Mouse (Mus musculus) MEL (cell line): ENCODE data around the gene Ros1. TPM values are rescaled to one million over a fixed set of nuclear protein-coding genes. Genes with fewer than 3 reads are reported as not detected.

ENCODE experiments used
- DNase-seq: peaks from one replicate; pipeline ENCODE4 v3.0.0; 2011; ENCODE audit warnings: low read depth, low spot score
- H3K27ac ChIP-seq: 2 replicates; pipeline ENCODE4 v1.5.1; 2012; ENCODE audit warnings: low read depth, mild to moderate bottlenecking, control low read depth, low read length, moderate library complexity; ENCODE audit not compliant: control insufficient read depth
- H3K27me3 ChIP-seq, 2 experiments: fragments of 150-350 bp in 1 of 2; sonication (generic) in 1 of 2; 2 replicates each; pipeline ENCODE4 v1.6.1; 2012; ENCODE audit warnings: low read length in 2 of 2, mild to moderate bottlenecking in 2 of 2, improper control_type of control experiment in 1 of 2, moderate library complexity in 1 of 2; ENCODE audit not compliant: insufficient read depth in 2 of 2, control insufficient read depth in 1 of 2
- H3K36me3 ChIP-seq, 2 experiments: 2 replicates each; pipeline ENCODE4 v1.6.1; 2012 to 2014; ENCODE audit warnings: low read length in 2 of 2, improper control_type of control experiment in 1 of 2, inconsistent platforms in 1 of 2, mild to moderate bottlenecking in 1 of 2; ENCODE audit not compliant: insufficient read depth in 2 of 2, control insufficient read depth in 1 of 2
- H3K4me1 ChIP-seq, 2 experiments: fragments of 150-350 bp in 1 of 2; sonication (generic) in 1 of 2; 2 replicates each; pipeline ENCODE4 v1.6.1; 2012; ENCODE audit warnings: low read length in 2 of 2, improper control_type of control experiment in 1 of 2, mild to moderate bottlenecking in 1 of 2; ENCODE audit not compliant: insufficient read depth in 2 of 2, control insufficient read depth in 1 of 2
- H3K4me3 ChIP-seq, 2 experiments: fragments of 150-350 bp in 1 of 2; sonication (generic) in 1 of 2; 2 replicates each; pipeline ENCODE4 v1.5.1; 2012; ENCODE audit warnings: low read depth in 2 of 2, low read length in 2 of 2, mild to moderate bottlenecking in 2 of 2, moderate library complexity in 2 of 2, control low read depth in 1 of 2, improper control_type of control experiment in 1 of 2; ENCODE audit not compliant: control insufficient read depth in 1 of 2, insufficient read depth in 1 of 2
- H3K79me2 ChIP-seq: 2 replicates; pipeline ENCODE4 v1.6.1; 2012; ENCODE audit warnings: mild to moderate bottlenecking, low read length, moderate library complexity; ENCODE audit not compliant: control insufficient read depth, poor library complexity, insufficient read depth
- H3K9ac ChIP-seq: 2 replicates; pipeline ENCODE4 v1.6.1; 2012; ENCODE audit warnings: low read depth, mild to moderate bottlenecking, control low read depth, low read length, moderate library complexity; ENCODE audit not compliant: control insufficient read depth, poor library complexity, severe bottlenecking
- H3K9me3 ChIP-seq: fragments of 150-350 bp; sonication (generic); replicated peaks from 2 replicates; pipeline ENCODE4 v1.6.1; 2012; ENCODE audit warnings: mild to moderate bottlenecking, low read length, improper control_type of control experiment, moderate library complexity; ENCODE audit not compliant: insufficient read depth
- BHLHE40 ChIP-seq: IDR thresholded peaks from 2 replicates; pipeline ENCODE4 v1.6.1; 2012; ENCODE audit warnings: low read depth, mild to moderate bottlenecking, inconsistent platforms, low read length, improper control_type of control experiment, borderline replicate concordance
- CHD2 ChIP-seq: IDR thresholded peaks from 2 replicates; pipeline ENCODE4 v1.6.1; 2011; ENCODE audit warnings: low read length, improper control_type of control experiment
- CTCF ChIP-seq, 3 experiments: IDR thresholded peaks in 2 of 3; conservative IDR thresholded peaks in 1 of 3; 2 replicates each; pipeline ENCODE4 v1.5.1; 2011 to 2012; ENCODE audit warnings: low read length in 3 of 3, low read depth in 2 of 3, mild to moderate bottlenecking in 2 of 3, improper control_type of control experiment in 1 of 3, inconsistent platforms in 1 of 3, mixed read lengths in 1 of 3, moderate library complexity in 1 of 3; ENCODE audit not compliant: control insufficient read depth in 1 of 3, insufficient read depth in 1 of 3, poor library complexity in 1 of 3, severe bottlenecking in 1 of 3
- HCFC1 ChIP-seq: IDR thresholded peaks from 2 replicates; pipeline ENCODE4 v1.6.1; 2012; ENCODE audit warnings: low read depth, mild to moderate bottlenecking, inconsistent platforms, low read length, improper control_type of control experiment, moderate library complexity
- JUND ChIP-seq: IDR thresholded peaks from 2 replicates; pipeline ENCODE4 v1.6.1; 2011; ENCODE audit warnings: low read depth, mild to moderate bottlenecking, improper control_type of control experiment, low read length
- MAX ChIP-seq: IDR thresholded peaks from 2 replicates; pipeline ENCODE4 v1.6.1; 2011; ENCODE audit warnings: low read length, improper control_type of control experiment
- MYB ChIP-seq: IDR thresholded peaks from 2 replicates; pipeline ENCODE4 v1.6.1; 2011; ENCODE audit warnings: mild to moderate bottlenecking, low read depth, low read length, improper control_type of control experiment
- MYC ChIP-seq: IDR thresholded peaks from 2 replicates; pipeline ENCODE4 v1.6.1; 2011; ENCODE audit warnings: low read depth, mild to moderate bottlenecking, low read length, improper control_type of control experiment, moderate library complexity
- NELFE ChIP-seq: IDR thresholded peaks from 2 replicates; pipeline ENCODE4 v1.6.1; 2011; ENCODE audit warnings: low read depth, low read length, improper control_type of control experiment
- NRF1 ChIP-seq: IDR thresholded peaks from 2 replicates; pipeline ENCODE4 v1.6.1; 2014; ENCODE audit warnings: low read depth, mild to moderate bottlenecking, inconsistent platforms, low read length, improper control_type of control experiment, moderate library complexity; ENCODE audit not compliant: poor library complexity, insufficient read depth, severe bottlenecking
- POLR2AphosphoS5 ChIP-seq: IDR thresholded peaks from 2 replicates; pipeline ENCODE4 v1.6.1; 2012; ENCODE audit warnings: low read depth, borderline replicate concordance, mild to moderate bottlenecking, inconsistent platforms, low read length, moderate library complexity, mixed read lengths
- RCOR1 ChIP-seq: IDR thresholded peaks from 2 replicates; pipeline ENCODE4 v1.6.1; 2012; ENCODE audit warnings: low read depth, mild to moderate bottlenecking, inconsistent platforms, low read length, improper control_type of control experiment
- SIN3A ChIP-seq: IDR thresholded peaks from 2 replicates; pipeline ENCODE4 v1.6.1; 2012; ENCODE audit warnings: low read length, improper control_type of control experiment, inconsistent platforms
- SMC3 ChIP-seq: IDR thresholded peaks from 2 replicates; pipeline ENCODE4 v1.6.1; 2011; ENCODE audit warnings: low read depth, low read length, improper control_type of control experiment
- TAL1 ChIP-seq: IDR thresholded peaks from 2 replicates; pipeline ENCODE4 v1.6.1; 2012; ENCODE audit warnings: mild to moderate bottlenecking, inconsistent platforms, low read length, moderate library complexity, mixed read lengths
- TBP ChIP-seq: IDR thresholded peaks from 2 replicates; pipeline ENCODE4 v1.8.0; 2011; ENCODE audit warnings: low read depth, low read length, improper control_type of control experiment
- UBTF ChIP-seq: IDR thresholded peaks from 2 replicates; pipeline ENCODE4 v1.6.1; 2012; ENCODE audit warnings: low read depth, mild to moderate bottlenecking, inconsistent platforms, low read length, improper control_type of control experiment, moderate library complexity, borderline replicate concordance; ENCODE audit not compliant: insufficient read depth
- ZC3H11A ChIP-seq: IDR thresholded peaks from 2 replicates; pipeline ENCODE4 v1.6.1; 2012; ENCODE audit warnings: low read depth, mild to moderate bottlenecking, inconsistent platforms, low read length, improper control_type of control experiment
- polyA plus RNA-seq, 2 experiments: library from polyadenylated mRNA; stranded (reverse) in 1 of 2; unstranded in 1 of 2; fragments of >175 nt in 1 of 2; fragments of >200 nt in 1 of 2; gene quantifications; 2 replicates each; pipeline versions ENCODE4 v1.2.1 to v1.2.4; 2012; ENCODE audit warnings: low replicate concordance in 2 of 2, low read depth in 1 of 2; ENCODE audit not compliant: insufficient read length in 2 of 2, insufficient read depth in 1 of 2, missing spikeins in 1 of 2
- total RNA-seq: library from RNA; depleted of rRNA; stranded (reverse); fragments of 300-350 nt; gene quantifications from 2 replicates; pipeline ENCODE4 v1.2.3, GENCODE M21; 2012

The Ros1 gene
- total and polyA plus RNA-seq, 3 experiments = not detected

DNA sequence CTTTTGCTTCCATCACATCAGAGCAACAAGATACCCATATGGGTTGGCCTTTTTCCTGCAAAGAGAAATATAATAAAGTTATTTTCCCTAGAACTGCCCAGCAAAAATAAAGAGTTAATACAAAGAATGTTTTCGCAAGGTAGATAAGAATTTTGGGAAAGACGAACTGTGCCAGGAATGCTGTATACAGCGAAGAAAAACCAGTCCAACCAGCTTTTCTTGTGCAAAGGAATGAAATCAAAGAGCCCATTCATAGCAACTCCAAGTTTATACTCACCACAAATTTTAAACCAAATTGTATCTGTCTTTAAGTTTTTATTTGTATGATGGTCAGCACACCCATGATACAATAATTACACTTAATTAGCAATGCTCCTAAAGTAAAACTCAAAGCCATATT is 24.6 kb upstream of the Ros1 start:
- no peak overlapping the region for H3K9ac ChIP-seq
- DNase-seq = no peak

DNA sequence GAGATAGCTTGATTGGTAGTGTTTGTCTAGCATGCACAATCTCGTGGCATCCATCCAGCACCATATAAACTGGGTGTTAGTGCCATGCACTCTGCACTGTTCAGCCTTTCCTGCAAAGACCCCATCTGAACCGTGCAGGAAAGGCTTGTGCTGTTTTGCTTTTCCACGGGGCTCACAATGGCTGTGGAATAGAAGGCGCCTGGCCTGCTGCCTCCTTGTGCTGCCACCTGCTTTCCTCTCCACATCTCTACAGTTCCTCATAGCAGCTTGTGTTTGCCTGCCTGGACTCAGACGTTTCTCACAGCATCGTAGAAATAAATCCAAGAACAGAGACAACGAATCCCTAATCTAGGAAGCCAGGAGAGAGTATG is 22.5 kb upstream of the Ros1 start:
- Histone ChIP-seq H3K4me3 (no peak overlapping the region), H3K4me1 (peaks cover 0 to 2% of the 10 kb centered on the region in 2 experiments; a peak in 2 of 4 replicates), H3K27ac (no peak overlapping the region), H3K9ac (no peak overlapping the region), H3K79me2 (no peaks in the 10 kb centered on the region), H3K36me3 (peaks cover 0 to 4% of the 10 kb centered on the region in 2 experiments; a peak in 2 of 4 replicates), H3K27me3 (peaks cover 0 to 3% of the 10 kb centered on the region in 2 experiments; a peak in 3 of 4 replicates), H3K9me3 (no peaks in the 10 kb centered on the region)
- no peak for DNase-seq
- no peak for TF ChIP-seq MYC
- no peak for TF ChIP-seq CTCF (IDR thresholded peaks at IDR 0.05 in 2 of 3, conservative IDR thresholded peaks at IDR 0.05 in 1 of 3; ENCODE audit: control insufficient read depth in 1 of 3, insufficient read depth in 1 of 3, low read depth in 2 of 3, low read length in 3 of 3, poor library complexity in 1 of 3, severe bottlenecking in 1 of 3)
- TF ChIP-seq ZC3H11A = no peak
- no peak for TF ChIP-seq NELFE
- TF ChIP-seq RCOR1 = no peak
- no peak for TF ChIP-seq POLR2AphosphoS5
- no peak for TF ChIP-seq BHLHE40
- TF ChIP-seq SIN3A = no peak
- no peak for TF ChIP-seq JUND
- no peak for TF ChIP-seq MYB
- no peak for TF ChIP-seq UBTF
- no peak for TF ChIP-seq HCFC1
- no peak for TF ChIP-seq NRF1

More for the DNA sequence above, 24.6 kb upstream of the Ros1 start:
- Histone ChIP-seq H3K4me1 (peaks cover 0 to 2% of the 10 kb centered on the region in 2 experiments; a peak in 2 of 4 replicates), H3K27me3 (peaks cover 0 to 3% of the 10 kb centered on the region in 2 experiments; a peak in 3 of 4 replicates), H3K79me2 (no peaks in the 10 kb centered on the region), H3K4me3 (no peak overlapping the region), H3K27ac (no peak overlapping the region), H3K36me3 (peaks cover 0 to 4% of the 10 kb centered on the region in 2 experiments; a peak in 2 of 4 replicates), H3K9me3 (no peaks in the 10 kb centered on the region)
- TF ChIP-seq SMC3 = no peak
- no peak for TF ChIP-seq CHD2
- TF ChIP-seq JUND = no peak
- no peak for TF ChIP-seq MAX
- TF ChIP-seq TAL1 = no peak
- TF ChIP-seq TBP = no peak
- TF ChIP-seq BHLHE40 = no peak
